Mouse (Mus musculus): ENCODE measurements around the gene Tbr1.

The Tbr1 gene

DNA sequence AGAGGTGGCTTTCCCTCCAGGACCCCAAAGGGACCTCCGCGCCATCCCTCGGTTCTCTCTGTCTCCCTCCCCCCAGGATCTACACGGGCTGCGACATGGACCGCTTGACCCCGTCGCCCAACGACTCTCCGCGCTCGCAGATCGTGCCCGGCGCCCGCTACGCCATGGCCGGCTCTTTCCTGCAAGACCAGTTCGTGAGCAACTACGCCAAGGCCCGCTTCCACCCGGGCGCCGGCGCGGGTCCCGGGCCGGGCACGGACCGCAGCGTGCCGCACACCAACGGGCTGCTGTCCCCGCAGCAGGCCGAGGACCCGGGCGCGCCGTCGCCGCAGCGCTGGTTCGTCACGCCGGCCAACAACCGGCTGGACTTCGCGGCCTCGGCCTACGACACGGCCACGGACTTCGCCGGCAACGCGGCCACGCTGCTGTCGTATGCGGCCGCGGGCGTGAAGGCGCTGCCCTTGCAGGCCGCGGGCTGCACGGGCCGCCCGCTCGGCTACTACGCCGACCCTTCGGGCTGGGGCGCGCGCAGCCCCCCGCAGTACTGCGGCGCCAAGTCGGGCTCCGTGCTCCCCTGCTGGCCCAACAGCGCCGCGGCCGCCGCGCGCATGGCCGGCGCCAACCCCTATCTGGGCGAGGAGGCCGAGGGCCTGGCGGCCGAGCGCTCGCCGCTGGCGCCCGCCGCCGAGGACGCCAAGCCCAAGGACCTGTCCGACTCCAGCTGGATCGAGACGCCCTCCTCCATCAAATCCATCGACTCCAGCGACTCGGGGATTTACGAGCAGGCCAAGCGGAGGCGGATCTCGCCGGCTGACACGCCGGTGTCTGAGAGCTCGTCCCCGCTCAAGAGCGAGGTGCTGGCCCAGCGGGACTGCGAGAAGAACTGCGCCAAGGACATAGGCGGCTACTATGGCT lies 9.0 kb downstream of the Tbr1 start:
- peak; percentile 66 for DNase-seq (ENCODE audit: inconsistent ontology term)

DNA sequence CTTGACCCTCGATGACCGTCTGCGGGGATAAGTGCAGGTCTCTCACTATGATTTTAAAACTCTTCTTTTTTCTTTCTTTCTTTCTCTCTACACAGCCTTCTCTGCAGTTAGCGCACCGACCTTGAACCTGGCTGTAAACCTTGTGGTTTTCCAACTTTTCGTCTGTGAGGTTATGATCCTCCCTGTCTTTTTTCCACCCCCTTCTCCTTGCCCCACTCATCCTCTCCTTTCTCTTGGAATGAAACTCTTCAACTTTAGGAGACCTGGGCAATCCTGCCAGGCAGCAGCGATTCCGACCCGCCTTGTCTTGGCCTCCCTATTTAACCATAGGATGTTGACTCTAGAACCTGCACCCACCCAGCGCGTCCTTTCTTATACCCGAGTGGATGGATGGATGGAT lies 9.8 kb downstream of the Tbr1 start:
- no peak for DNase-seq (ENCODE audit: inconsistent ontology term)

DNA sequence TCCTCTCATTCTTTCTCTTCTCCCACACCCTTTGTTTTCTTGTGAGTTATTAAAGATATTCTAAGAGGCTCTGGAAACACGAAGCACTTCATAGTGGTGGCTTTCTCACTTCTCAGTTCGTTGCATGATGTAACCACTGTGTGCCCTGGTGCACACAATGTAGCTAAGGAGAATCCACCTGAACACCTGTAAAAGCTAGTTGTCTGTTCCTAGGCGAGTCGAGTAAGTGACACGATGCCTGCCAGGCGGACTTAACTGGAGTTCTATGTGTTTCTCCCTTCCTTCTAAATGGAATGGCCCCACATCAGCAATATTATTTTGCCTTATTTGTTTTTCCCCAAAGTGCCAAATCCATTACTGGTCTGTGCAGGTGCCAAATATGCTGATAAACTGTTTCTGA lies 10.4 kb downstream of the Tbr1 start:
- DNase-seq (ENCODE audit: inconsistent ontology term), result no peak

DNA sequence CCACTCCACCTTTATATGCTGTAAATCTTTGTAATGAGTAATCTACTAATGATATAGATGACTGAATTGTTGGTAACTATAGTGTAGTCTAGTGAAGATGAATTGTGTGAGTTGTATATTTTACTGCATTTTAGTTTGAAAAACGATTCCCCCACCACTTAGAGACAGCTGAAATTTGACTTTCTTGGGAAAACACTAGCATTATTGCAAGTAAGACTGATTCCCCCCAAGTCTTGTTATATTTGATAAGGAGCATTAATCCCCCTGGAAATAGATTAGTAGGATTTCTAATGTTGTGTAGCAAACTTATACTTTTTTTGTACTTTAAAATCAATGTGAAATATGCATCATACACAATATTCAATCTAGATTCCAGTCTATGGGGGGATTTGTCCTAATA lies 10.8 kb downstream of the Tbr1 start:
- DNase-seq (ENCODE audit: inconsistent ontology term), result no peak

DNA sequence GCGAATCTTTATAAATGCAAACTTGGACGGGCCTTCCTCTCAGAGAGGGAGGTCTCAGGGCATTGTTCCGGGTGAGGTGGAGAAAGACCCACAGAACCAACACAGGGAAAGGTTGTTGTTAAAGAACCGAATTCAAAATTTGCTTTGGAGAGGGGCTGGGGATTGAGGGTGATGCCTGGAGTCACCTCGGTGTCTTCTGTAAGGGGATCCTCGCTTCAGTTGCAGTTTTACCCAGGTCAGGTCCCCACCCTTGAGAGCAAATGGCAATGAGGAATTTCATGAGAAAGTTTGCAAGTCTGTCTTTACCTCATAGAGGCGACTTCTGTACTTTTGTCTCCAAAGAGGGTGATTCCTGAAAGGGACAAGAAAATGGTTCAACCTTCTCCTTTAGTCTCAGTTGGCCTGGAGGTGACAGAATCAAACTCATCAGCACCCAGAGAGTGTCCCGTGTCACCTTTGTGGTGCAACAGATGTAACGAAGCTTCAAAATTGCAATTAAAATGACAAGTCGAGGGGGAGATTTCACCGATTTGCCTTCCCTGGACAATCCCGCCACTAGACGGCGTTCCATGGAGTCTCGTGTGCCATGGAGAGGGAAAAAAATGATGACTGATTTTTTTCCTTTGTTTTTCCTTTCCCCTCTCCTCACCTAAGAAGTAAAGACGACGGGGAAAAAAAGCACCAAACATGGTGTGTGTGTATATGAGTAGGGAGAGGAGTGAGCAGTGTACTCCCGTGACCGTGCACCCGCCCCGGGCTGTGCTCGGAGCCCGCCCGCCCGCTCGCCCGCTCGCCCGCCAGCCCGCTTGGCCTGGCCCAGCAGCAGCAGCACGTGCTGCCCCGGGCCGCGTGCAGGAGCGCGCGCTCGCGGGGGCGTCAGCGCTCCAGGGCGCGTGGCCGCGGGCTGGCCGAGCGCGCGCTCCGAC lies 12.1 kb downstream of the Tbr1 start:
- peak; percentile 44 for DNase-seq (ENCODE audit: inconsistent ontology term)

DNA sequence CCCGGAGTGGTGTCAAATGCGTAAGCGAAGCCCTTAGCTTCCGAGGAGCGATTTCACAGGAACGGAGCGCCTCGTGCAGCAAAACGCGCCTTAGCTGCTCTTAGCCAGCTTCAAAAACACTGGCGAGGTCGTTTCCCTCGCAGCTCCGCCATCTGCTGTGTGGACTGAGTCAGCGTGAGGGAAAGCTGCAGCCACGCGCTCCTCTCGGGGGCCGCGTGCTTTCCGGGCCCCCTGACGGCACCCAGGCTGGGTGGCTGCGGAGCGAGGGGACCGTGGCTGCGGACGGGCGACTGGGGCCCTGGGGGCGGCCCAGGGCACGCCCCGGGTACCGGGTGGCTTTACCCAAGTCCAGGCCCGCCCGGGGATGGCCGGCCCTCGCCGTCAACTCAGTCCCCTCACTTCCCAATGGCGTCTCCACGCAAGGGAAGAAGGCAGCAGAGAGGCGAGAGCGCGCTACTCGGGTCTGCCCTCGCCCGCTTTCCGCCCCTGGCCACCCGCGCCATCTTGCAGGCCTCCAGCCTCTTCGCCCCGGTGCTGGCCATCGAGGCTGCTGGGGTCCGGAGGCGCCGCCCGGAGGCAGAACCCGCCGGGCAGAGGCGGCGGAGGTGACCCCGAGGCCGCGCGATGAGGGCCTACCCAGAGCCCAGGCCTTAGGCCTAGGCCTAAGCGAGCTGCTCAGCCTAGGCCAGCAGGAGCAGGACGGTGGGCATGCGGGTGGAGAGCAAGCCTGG lies 13.0 kb downstream of the Tbr1 start:
- no peak for DNase-seq (ENCODE audit: inconsistent ontology term)

DNA sequence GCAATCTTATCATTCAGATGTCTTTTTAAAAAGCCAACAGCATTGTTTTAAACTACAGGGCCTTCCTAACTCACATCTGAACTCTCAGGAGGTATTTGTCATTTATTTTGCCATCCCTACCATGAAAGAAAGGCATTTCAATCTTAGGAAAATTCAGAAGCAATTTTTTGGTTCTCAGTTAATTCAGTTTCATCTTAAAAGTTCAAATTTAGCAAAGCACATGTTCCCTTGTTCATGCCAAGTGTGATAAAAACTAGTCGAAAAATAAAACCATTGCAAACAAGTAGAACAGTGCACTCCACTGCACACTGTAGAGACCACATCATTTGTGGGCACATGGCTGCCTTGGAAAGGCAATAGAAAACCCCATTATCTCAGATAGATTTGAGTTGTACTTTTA lies 15.5 kb downstream of the Tbr1 start:
- DNase-seq (ENCODE audit: inconsistent ontology term), result no peak

DNA sequence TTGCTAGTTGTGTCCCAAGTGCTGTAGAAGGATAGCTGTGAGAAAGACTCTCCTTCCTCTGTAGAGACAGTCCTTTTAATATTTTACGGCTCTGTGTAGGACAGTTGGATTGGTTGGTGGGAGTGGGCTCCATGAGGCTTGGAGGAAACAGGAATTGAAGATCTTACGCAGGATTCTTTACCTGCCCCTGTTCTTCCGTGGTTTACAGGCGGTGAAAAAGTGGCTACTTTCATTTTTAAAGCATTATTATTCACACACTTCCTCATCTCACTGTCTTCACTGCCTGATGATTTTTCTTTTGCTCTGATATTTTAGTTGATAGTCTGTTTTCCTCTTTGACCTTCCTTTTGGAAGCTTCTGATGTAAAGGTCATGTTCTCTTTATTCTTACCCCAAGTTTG lies 17.5 kb downstream of the Tbr1 start:
- no peak for DNase-seq (ENCODE audit: inconsistent ontology term)

DNA sequence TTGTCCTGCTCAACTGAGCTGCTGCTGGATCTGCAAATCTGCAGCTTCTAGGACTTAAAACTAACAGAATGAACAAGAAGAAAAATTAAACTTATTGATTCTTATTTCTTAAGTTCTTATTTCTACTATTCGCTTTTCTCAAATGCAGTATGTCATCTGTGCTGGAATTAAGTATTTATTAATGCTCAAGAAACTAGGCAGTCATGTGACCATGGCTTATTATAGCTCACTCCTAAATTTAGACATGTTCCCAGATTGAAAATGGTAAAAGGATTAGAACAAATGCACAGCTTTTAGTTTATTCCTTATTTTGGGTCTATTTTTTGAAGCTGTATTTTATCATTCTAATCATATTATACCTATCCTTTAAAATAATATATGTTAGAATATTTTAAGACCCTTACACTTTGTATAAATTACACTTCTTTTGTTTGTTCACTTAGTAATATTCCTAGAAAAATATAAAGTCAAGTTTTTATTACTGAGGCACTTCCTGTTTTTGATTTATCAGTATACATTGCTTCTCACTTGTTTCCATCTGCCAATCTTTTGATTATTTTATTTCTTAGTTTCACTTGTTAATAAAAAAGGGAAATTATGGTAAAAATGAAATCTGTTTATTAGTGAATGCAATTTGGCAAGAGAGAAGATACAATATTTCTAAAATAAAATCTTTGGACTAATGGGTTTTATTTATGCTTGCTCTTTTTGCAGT lies 20.9 kb downstream of the Tbr1 start:
- DNase-seq (ENCODE audit: inconsistent ontology term), result no peak

DNA sequence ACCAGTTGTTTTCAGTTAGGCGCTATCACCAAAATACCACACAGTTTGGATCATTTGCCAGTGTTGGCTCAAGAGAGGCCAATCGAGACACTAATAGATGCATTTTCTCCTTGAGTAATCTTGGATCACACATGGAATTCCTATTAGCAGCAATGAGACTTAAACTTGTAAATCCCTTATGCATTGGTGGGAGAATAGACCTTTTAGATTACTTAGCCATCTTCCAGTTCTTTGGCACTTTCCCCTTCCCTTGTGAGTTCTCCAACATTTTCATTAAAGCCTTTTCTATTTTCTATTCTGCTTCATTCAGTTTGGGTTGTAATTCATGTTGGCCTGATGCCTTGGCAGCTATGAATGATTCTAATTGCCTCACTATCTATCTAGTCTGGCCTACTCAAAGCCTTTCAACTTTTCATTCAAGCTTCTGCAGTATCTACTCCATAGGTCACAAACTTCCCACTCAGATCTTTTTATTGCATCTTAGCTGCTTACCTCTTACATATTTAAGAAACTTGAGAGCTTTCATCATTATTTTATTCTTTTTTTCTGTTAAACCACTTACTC lies 34.6 kb downstream of the Tbr1 start:
- DNase-seq (ENCODE audit: inconsistent ontology term), result peak; percentile 54
